Mouse (Mus musculus) adrenal gland, adult (tissue): ENCODE data around the gene A530064D06Rik.
"Not testable (repeated sequence)": the region's sequence is repeated elsewhere in the genome, so short reads cannot be mapped to it uniquely, and the experiment has no call there.

Source experiments
- DNase-seq, 2 experiments: peaks; one replicate each; pipeline ENCODE4 v3.0.0; 2022 to 2023; ENCODE audit warnings: low spot score in 1 of 2; ENCODE audit not compliant: inconsistent age in 2 of 2

Gene A530064D06Rik

GRCm38 (mm10) chr17:48167103-48167502, at the start of gene A530064D06Rik:
Gene A530064D06Rik (minus strand): TSS chr17:48167275.
- DNase-seq = not testable (repeated sequence)

GRCm38 (mm10) chr17:48215429-48215828, 48.4 kb upstream of the A530064D06Rik start:
- no peak for DNase-seq

GRCm38 (mm10) chr17:48213511-48213910, 46.4 kb upstream of the A530064D06Rik start:
- DNase-seq = no peak

GRCm38 (mm10) chr17:48212596-48212995, 45.5 kb upstream of the A530064D06Rik start:
- DNase-seq = no peak

GRCm38 (mm10) chr17:48203086-48203485, 36.0 kb upstream of the A530064D06Rik start:
- DNase-seq = no peak

- no peak for DNase-seq
Observed at GRCm38 (mm10) chr17:48192366-48192765, 25.3 kb upstream of the A530064D06Rik start.

GRCm38 (mm10) chr17:48185252-48185651, 18.2 kb upstream of the A530064D06Rik start:
- no peak for DNase-seq

GRCm38 (mm10) chr17:48157382-48158076, 9.5 kb downstream of the A530064D06Rik start:
- DNase-seq = no peak

GRCm38 (mm10) chr17:48146120-48146519, 21.0 kb downstream of the A530064D06Rik start, which contains the start of gene 9830107B12Rik:
Gene 9830107B12Rik (minus strand): TSS chr17:48146268.
- DNase-seq = no peak

GRCm38 (mm10) chr17:48132810-48133209, 34.3 kb downstream of the A530064D06Rik start:
- peak in 1 of 2 experiments; percentile 44 for DNase-seq

GRCm38 (mm10) chr17:48120456-48120855, 46.6 kb downstream of the A530064D06Rik start:
- no peak for DNase-seq

- peak; percentile 62 to 91 for DNase-seq
Observed at GRCm38 (mm10) chr17:48119656-48120055, 47.4 kb downstream of the A530064D06Rik start.

- no peak for DNase-seq
Observed at GRCm38 (mm10) chr17:48118570-48118969, 48.5 kb downstream of the A530064D06Rik start.

- peak in 1 of 2 experiments; percentile 75 for DNase-seq
Observed at GRCm38 (mm10) chr17:48110547-48111287, 56.4 kb downstream of the A530064D06Rik start.

GRCm38 (mm10) chr17:48108520-48108919, 58.6 kb downstream of the A530064D06Rik start:
- DNase-seq = no peak

GRCm38 (mm10) chr17:48107862-48108261, 59.2 kb downstream of the A530064D06Rik start:
- DNase-seq = no peak

- DNase-seq = no peak
Observed at GRCm38 (mm10) chr17:48107333-48107732, 59.7 kb downstream of the A530064D06Rik start.

- peak; percentile 83 to 93 for DNase-seq
Observed at GRCm38 (mm10) chr17:48100441-48101417, 66.3 kb downstream of the A530064D06Rik start.

GRCm38 (mm10) chr17:48099312-48099711, 67.8 kb downstream of the A530064D06Rik start:
- no peak for DNase-seq
